15 mouse cellular contexts compared by ENCODE assay signal in genomic region chr11:114792931-114793494, GRCm38 (mm10). TPM values are rescaled to one million over a fixed set of nuclear protein-coding genes. Genes with fewer than 3 reads are reported as not detected.
DNase-seq lines count a peak whose midpoint lies in the region; ATAC-seq and TF ChIP-seq lines count a peak whose summit lies in the region.
"Had no signal": no experiment of that assay in that cellular context is flagged by ENCODE, and none has a peak within 500 bp of the region (broad histone marks: within the 10 kb centered on the region; RNA-seq: fewer than 3 reads in every experiment).

No protein-coding gene starts in this region.

- H3K27ac ChIP-seq in forebrain, embryonic 15.5 days (replicated peaks): peak overlapping the region; percentile 97; the same call in 1 of the 2 replicates
- H3K27ac ChIP-seq in hindbrain, postnatal 0 days: peak overlapping the region; percentile 85
- no peak overlapping the region for H3K27ac ChIP-seq in neural tube, embryonic 14.5 days (ENCODE audit: low read depth, low read length)
- H3K27ac ChIP-seq: liver, embryonic 13.5 days; macrophage had no signal

- H3K9me3 ChIP-seq in forebrain, embryonic 15.5 days: no peaks in the 10 kb centered on the region
- no peaks in the 10 kb centered on the region for H3K9me3 ChIP-seq in hindbrain, postnatal 0 days (ENCODE audit: low read length)
- H3K9me3 ChIP-seq in neural tube, embryonic 14.5 days (ENCODE audit: control insufficient read depth, low read length): no peaks in the 10 kb centered on the region
- H3K9me3 ChIP-seq: liver, embryonic 13.5 days had no signal

- WGBS in forebrain, embryonic 15.5 days: 43% methylated on average over 5 of the region's 5 CpGs
- WGBS in hindbrain, postnatal 0 days: 38% methylated on average over 5 of the region's 5 CpGs
- WGBS in neural tube, embryonic 14.5 days: 52% methylated on average over 5 of the region's 5 CpGs

- no peak overlapping the region for H3K4me3 ChIP-seq in forebrain, embryonic 15.5 days
- H3K4me3 ChIP-seq in hindbrain, postnatal 0 days (ENCODE audit: low read length): no peak overlapping the region
- H3K4me3 ChIP-seq in neural tube, embryonic 14.5 days (ENCODE audit: low read depth, low read length): no peak overlapping the region

- H3K36me3 ChIP-seq in forebrain, embryonic 15.5 days: no peaks in the 10 kb centered on the region
- H3K36me3 ChIP-seq in hindbrain, postnatal 0 days (ENCODE audit: insufficient read depth, low read length): no peaks in the 10 kb centered on the region
- H3K36me3 ChIP-seq in neural tube, embryonic 14.5 days (ENCODE audit: control insufficient read depth, insufficient read depth, low read length): no peaks in the 10 kb centered on the region
- H3K36me3 ChIP-seq: liver, embryonic 13.5 days had no signal

- ATAC-seq in forebrain, embryonic 15.5 days (replicated peaks): no peak
- no peak for ATAC-seq in hindbrain, postnatal 0 days
- ATAC-seq in neural tube, embryonic 14.5 days (ENCODE audit: low read depth): no peak

- DNase-seq in left cerebral cortex, postnatal 4 days: peak; percentile 40
- DNase-seq in left cerebral cortex, adult 9 months (ENCODE audit: low spot score in 2 of 2): no peak
- peak; percentile 46 for DNase-seq in hindbrain, postnatal 0 days (ENCODE audit: low spot score)
- DNase-seq in thymus, postnatal 14 days: no peak
- no peak for DNase-seq in lung, postnatal 14 days
- no peak for DNase-seq in B cell, adult 2 months
- DNase-seq: heart, postnatal 10 days; kidney, adult 8-10 months; liver, embryonic 13.5 days had no signal

- intact Hi-C loops in left cerebral cortex, postnatal 4 days (cut with DNase I): no loop called here

- H3K27me3 ChIP-seq in forebrain, embryonic 15.5 days: peaks cover 12% of the 10 kb centered on the region; the same call in 1 of the 2 replicates
- no peaks in the 10 kb centered on the region for H3K27me3 ChIP-seq in hindbrain, postnatal 0 days (ENCODE audit: insufficient read depth, low read length)
- H3K27me3 ChIP-seq in neural tube, embryonic 14.5 days (ENCODE audit: control insufficient read depth, insufficient read depth, low read length): no peaks in the 10 kb centered on the region

- no peak overlapping the region for H3K9ac ChIP-seq in forebrain, embryonic 15.5 days (replicated peaks)
- no peak overlapping the region for H3K9ac ChIP-seq in hindbrain, postnatal 0 days (replicated peaks; ENCODE audit: low read length)
- H3K9ac ChIP-seq in neural tube, embryonic 14.5 days (replicated peaks; ENCODE audit: low read depth, low read length): 0 out of 2 replicates have a peak overlapping the region, but pooled peaks have one; percentile 67
- H3K9ac ChIP-seq: liver, embryonic 13.5 days had no signal

- no peak for TF ChIP-seq CTCF in hindbrain, postnatal 0 days (IDR thresholded peaks at IDR 0.05; ENCODE audit: low read depth)

- H3K4me1 ChIP-seq in forebrain, embryonic 15.5 days: peaks cover 68% of the 10 kb centered on the region
- H3K4me1 ChIP-seq in hindbrain, postnatal 0 days (ENCODE audit: insufficient read depth, low read length): peaks cover 47% of the 10 kb centered on the region
- H3K4me1 ChIP-seq in neural tube, embryonic 14.5 days (ENCODE audit: control insufficient read depth, insufficient read depth, low read length): peaks cover 28% of the 10 kb centered on the region

- H3K4me2 ChIP-seq in forebrain, embryonic 15.5 days (replicated peaks): peak overlapping the region; percentile 44
- peak overlapping the region; percentile 68 for H3K4me2 ChIP-seq in hindbrain, postnatal 0 days (ENCODE audit: low read depth, low read length)
- H3K4me2 ChIP-seq in neural tube, embryonic 14.5 days (ENCODE audit: low read depth, low read length): peak overlapping the region; percentile 93; the same call in 1 of the 2 replicates

RNA-seq across cellular contexts. Expression of gene Btbd17, which starts 2.7 kb away (rescaled TPM):
- total RNA-seq in left cerebral cortex, postnatal 4 days (2021): 10 to 100 TPM; 12.5 to 14.7 TPM
- polyA plus RNA-seq in forebrain, embryonic 15.5 days (2015; fragmentation: Nextera tagmentation; extraction: Ambion mirVana): 26.4 and 29.7 TPM in 2 replicates
- 84.6 and 94.0 TPM in 2 replicates for total RNA-seq in hindbrain, postnatal 0 days (2014; rRNA removed)
- polyA plus RNA-seq in hindbrain, postnatal 0 days (2015; fragmentation: Nextera tagmentation; extraction: Ambion mirVana): 30.4 and 31.1 TPM in 2 replicates
- 18.8 and 20.4 TPM in 2 replicates for polyA plus RNA-seq in neural tube, embryonic 14.5 days (2014; fragmentation: Nextera tagmentation; extraction: Ambion mirVana)
- total RNA-seq: gastrocnemius, adult 18-20 months had no signal
- polyA plus RNA-seq: macrophage had no signal

RNA-seq across cellular contexts. Expression of gene Gpr142, which starts 5.7 kb away (rescaled TPM):
- not detected for total RNA-seq in left cerebral cortex, postnatal 4 days (2021)
- polyA plus RNA-seq in forebrain, embryonic 15.5 days (2015; fragmentation: Nextera tagmentation; extraction: Ambion mirVana): not detected in 2 replicates
- total RNA-seq in hindbrain, postnatal 0 days (2014; rRNA removed): 0.58 TPM in 1 of 2 replicates, not detected in the other
- polyA plus RNA-seq in hindbrain, postnatal 0 days (2015; fragmentation: Nextera tagmentation; extraction: Ambion mirVana): not detected in 2 replicates
- polyA plus RNA-seq in neural tube, embryonic 14.5 days (2014; fragmentation: Nextera tagmentation; extraction: Ambion mirVana): not detected in 2 replicates
- total RNA-seq: gastrocnemius, adult 18-20 months; heart, postnatal 10 days; layer of hippocampus, postnatal 36 days had no signal
- polyA plus RNA-seq: liver, embryonic 13.5 days; macrophage; testis, adult 2 months had no signal

RNA-seq across cellular contexts. Expression of gene Kif19a, which starts 27.8 kb away (rescaled TPM):
- total RNA-seq in left cerebral cortex, postnatal 4 days (2021): 1 to 10 TPM; 2.7 to 2.9 TPM
- polyA plus RNA-seq in forebrain, embryonic 15.5 days (2015; fragmentation: Nextera tagmentation; extraction: Ambion mirVana): 0.52 and 0.83 TPM in 2 replicates
- total RNA-seq in hindbrain, postnatal 0 days (2014; rRNA removed): 7.4 and 13.5 TPM in 2 replicates
- polyA plus RNA-seq in hindbrain, postnatal 0 days (2015; fragmentation: Nextera tagmentation; extraction: Ambion mirVana): 0.99 and 1.6 TPM in 2 replicates
- 0.56 and 0.99 TPM in 2 replicates for polyA plus RNA-seq in neural tube, embryonic 14.5 days (2014; fragmentation: Nextera tagmentation; extraction: Ambion mirVana)

RNA-seq across cellular contexts. Expression of gene Gprc5c, which starts 57.9 kb away (rescaled TPM):
- 1 to 10 TPM; 4.9 to 5.6 TPM for total RNA-seq in left cerebral cortex, postnatal 4 days (2021)
- 6.0 and 6.2 TPM in 2 replicates for polyA plus RNA-seq in forebrain, embryonic 15.5 days (2015; fragmentation: Nextera tagmentation; extraction: Ambion mirVana)
- 12.8 and 14.1 TPM in 2 replicates for total RNA-seq in hindbrain, postnatal 0 days (2014; rRNA removed)
- 7.5 and 7.8 TPM in 2 replicates for polyA plus RNA-seq in hindbrain, postnatal 0 days (2015; fragmentation: Nextera tagmentation; extraction: Ambion mirVana)
- polyA plus RNA-seq in neural tube, embryonic 14.5 days (2014; fragmentation: Nextera tagmentation; extraction: Ambion mirVana): 3.7 and 9.0 TPM in 2 replicates

Comparison
In these comparisons a context has a peak if more than half of its experiments do, and no peak if none do; other contexts are left out.
1. DNase-seq: peak in left cerebral cortex, postnatal 4 days (single experiment) and hindbrain, postnatal 0 days (single experiment); none in left cerebral cortex, adult 9 months (0 of 2), thymus, postnatal 14 days (single experiment), lung, postnatal 14 days (single experiment) and B cell, adult 2 months (0 of 2).
2. Peak in every context shown above with its lines, with median percentiles within 50 percentile points of each other: H3K4me2 ChIP-seq.